Mouse (Mus musculus): Measurements from ENCODE around the gene Hmox2.

The Hmox2 gene

DNA sequence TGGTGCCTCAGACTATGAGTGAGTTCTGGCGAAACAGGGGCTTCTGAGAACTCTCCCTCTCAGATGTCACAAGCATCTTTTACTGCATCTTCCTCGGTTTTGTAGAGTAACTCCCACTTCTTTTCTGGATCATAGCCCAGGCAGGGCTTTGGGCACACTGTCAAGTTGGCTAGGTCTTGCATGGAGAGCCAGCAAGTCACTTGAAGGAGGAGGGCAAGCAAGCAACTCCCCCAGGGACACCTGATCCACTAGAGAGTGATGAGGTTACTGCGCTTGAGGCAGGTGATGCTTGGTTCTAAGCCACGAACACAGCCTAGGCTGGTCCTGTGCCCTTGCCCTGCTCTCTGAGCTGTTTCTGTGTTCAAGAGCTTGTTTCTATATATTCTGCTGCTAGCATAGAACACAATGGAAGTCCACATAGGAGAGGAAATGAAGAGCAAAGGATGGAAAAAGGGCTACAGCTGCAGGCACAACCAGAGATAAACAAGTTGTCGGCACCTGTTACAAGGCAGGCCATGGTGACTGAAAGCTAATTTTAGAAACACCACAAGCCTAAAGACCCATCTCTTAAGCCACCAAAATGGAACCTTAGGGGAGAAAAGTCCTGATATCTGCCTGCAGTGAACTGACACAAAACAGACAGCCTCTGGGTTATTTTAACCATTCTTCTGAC is 55.5 kb downstream of the Hmox2 start:
- peak in 1 of 2 experiments; percentile 51 for DNase-seq (ENCODE audit: low spot score in 2 of 2)

GRCm38 (mm10) chr16:4782515-4782914 is 56.4 kb downstream of the Hmox2 start:
- DNase-seq (ENCODE audit: low spot score in 2 of 2) = no peak

GRCm38 (mm10) chr16:4785706-4786105 is 59.5 kb downstream of the Hmox2 start:
- no peak for DNase-seq (ENCODE audit: low spot score in 2 of 2)

- no peak for DNase-seq (ENCODE audit: low spot score in 2 of 2)
Measured at GRCm38 (mm10) chr16:4788176-4788575, 62.0 kb downstream of the Hmox2 start.

- DNase-seq (ENCODE audit: low spot score in 2 of 2) = no peak
Measured at GRCm38 (mm10) chr16:4789311-4789768, 63.2 kb downstream of the Hmox2 start.

- peak; percentile 89 to 93 for DNase-seq (ENCODE audit: low spot score in 2 of 2)
Measured at GRCm38 (mm10) chr16:4789810-4790559, 63.8 kb downstream of the Hmox2 start, which contains the start of gene Cdip1. TSS of gene Cdip1 (minus strand) at chr16:4790292.

- no peak for DNase-seq (ENCODE audit: low spot score in 2 of 2)
Measured at GRCm38 (mm10) chr16:4791332-4791731, 65.2 kb downstream of the Hmox2 start.

DNA sequence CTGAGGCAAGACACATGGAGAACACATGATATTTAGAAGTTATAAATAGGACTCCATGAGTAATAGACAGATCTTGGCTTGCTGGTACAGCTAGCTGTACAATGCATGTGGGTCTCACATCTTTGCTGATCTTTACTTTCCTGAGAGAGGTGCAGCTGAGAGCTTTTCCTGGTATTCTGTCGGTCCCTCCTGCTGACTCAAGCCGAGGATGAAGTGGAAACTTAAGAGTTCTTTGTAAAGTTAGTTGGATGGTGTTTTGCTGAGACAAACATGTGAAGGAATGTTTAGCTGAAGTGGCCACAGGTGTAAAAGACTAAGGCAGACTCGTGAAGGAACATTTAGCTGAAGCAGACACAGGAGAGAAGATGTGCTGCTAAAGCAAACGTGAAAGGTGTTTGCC is 70.5 kb downstream of the Hmox2 start:
- DNase-seq (ENCODE audit: low spot score in 2 of 2) = no peak

All from frontal cortex, postnatal 25 days (tissue).